In genomic region chr5:144256888-144257287, GRCm38 (mm10) we compare ENCODE assay signal across 8 mouse cellular contexts. TPM values are rescaled to one million over a fixed set of nuclear protein-coding genes. Genes with fewer than 3 reads are reported as not detected.
DNase-seq lines count a peak whose midpoint lies in the region; ATAC-seq and TF ChIP-seq lines count a peak whose summit lies in the region.

No protein-coding gene starts in this region.

- no peak for TF ChIP-seq CTCF in spleen, adult 2 months (IDR thresholded peaks at IDR 0.05; ENCODE audit: extremely low read depth, insufficient read depth, insufficient read length, insufficient replicate concordance)

- no peak for ATAC-seq in liver, embryonic 11.5 days (replicated peaks; ENCODE audit: low FRiP score)
- no peak for ATAC-seq in stomach, embryonic 16.5 days (ENCODE audit: insufficient read depth, low FRiP score)

- no peaks in the 10 kb centered on the region; the same call in 1 of the 2 replicates for H3K36me3 ChIP-seq in spleen, adult 2 months (ENCODE audit: control insufficient read depth, insufficient read depth, low read length)
- no peaks in the 10 kb centered on the region; the same call in 1 of the 2 replicates for H3K36me3 ChIP-seq in liver, embryonic 11.5 days (ENCODE audit: control insufficient read depth, insufficient read depth, low read length)
- no peaks in the 10 kb centered on the region for H3K36me3 ChIP-seq in stomach, embryonic 16.5 days (ENCODE audit: control insufficient read depth, insufficient read depth, low read length)

- H3K9ac ChIP-seq in liver, embryonic 11.5 days (ENCODE audit: low read depth, low read length) = peak overlapping the region; percentile 90; the same call in 1 of the 2 replicates
- peak overlapping the region; percentile 98 for H3K9ac ChIP-seq in stomach, embryonic 16.5 days (ENCODE audit: low read length)

- H3K4me2 ChIP-seq in liver, embryonic 11.5 days = peak overlapping the region; percentile 84
- H3K4me2 ChIP-seq in stomach, embryonic 16.5 days (ENCODE audit: low read depth, low read length) = peak overlapping the region; percentile 82

- peak; percentile 20 for DNase-seq in embryo, embryonic 11 days
- no peak for DNase-seq in embryo, embryonic 10 days (ENCODE audit: low spot score)
- no peak for DNase-seq in spleen, adult 2 months (ENCODE audit: low read depth in 1 of 2, low spot score in 2 of 2)
- DNase-seq in spleen, postnatal 36 days (ENCODE audit: low spot score in 2 of 2) = no peak
- no peak for DNase-seq in liver, embryonic 11.5 days (ENCODE audit: low spot score)
- DNase-seq in cerebellum, postnatal 36 days = no peak
- DNase-seq in right cerebral cortex, postnatal 10 days (ENCODE audit: low spot score in 2 of 2) = no peak

- peaks cover 19% of the 10 kb centered on the region; the same call in 1 of the 2 replicates for H3K4me1 ChIP-seq in spleen, adult 2 months (ENCODE audit: control insufficient read depth, insufficient read depth, insufficient read length)
- H3K4me1 ChIP-seq in liver, embryonic 11.5 days (replicated peaks; ENCODE audit: control insufficient read depth, insufficient read depth, low read length) = peaks cover 37% of the 10 kb centered on the region
- peaks cover 52% of the 10 kb centered on the region for H3K4me1 ChIP-seq in stomach, embryonic 16.5 days (ENCODE audit: control insufficient read depth, insufficient read depth, low read length)

- no peaks in the 10 kb centered on the region for H3K9me3 ChIP-seq in liver, embryonic 11.5 days (ENCODE audit: control insufficient read depth, low read length)
- no peaks in the 10 kb centered on the region for H3K9me3 ChIP-seq in stomach, embryonic 16.5 days (replicated peaks; ENCODE audit: control insufficient read depth, low read length)

- H3K4me3 ChIP-seq in spleen, adult 2 months (ENCODE audit: extremely low read depth, insufficient read depth, insufficient read length) = peak overlapping the region; percentile 72; the same call in 1 of the 2 replicates
- peak overlapping the region; percentile 90 for H3K4me3 ChIP-seq in liver, embryonic 11.5 days (ENCODE audit: low read depth, low read length)
- H3K4me3 ChIP-seq in stomach, embryonic 16.5 days (replicated peaks; ENCODE audit: low read length) = peak overlapping the region; percentile 94

- no peak for TF ChIP-seq POLR2A in spleen, adult 2 months (IDR thresholded peaks at IDR 0.05; ENCODE audit: low read depth, low read length)

- peak overlapping the region; percentile 40 for H3K27ac ChIP-seq in spleen, adult 2 months (ENCODE audit: insufficient read depth, low read length)
- peak overlapping the region; percentile 86; the same call in 1 of the 2 replicates for H3K27ac ChIP-seq in liver, embryonic 11.5 days (ENCODE audit: low read depth, low read length)
- H3K27ac ChIP-seq in stomach, embryonic 16.5 days (ENCODE audit: low read length) = peak overlapping the region; percentile 96

- WGBS in spleen, adult 2 months = 76% methylated on average over 1 of the region's 1 CpGs
- 46% methylated on average over 1 of the region's 1 CpGs for WGBS in liver, embryonic 11.5 days
- WGBS in stomach, embryonic 16.5 days = 21% methylated on average over 1 of the region's 1 CpGs

- no peaks in the 10 kb centered on the region for H3K27me3 ChIP-seq in spleen, adult 2 months (ENCODE audit: control insufficient read depth, insufficient read depth, low read length)
- no peaks in the 10 kb centered on the region for H3K27me3 ChIP-seq in liver, embryonic 11.5 days (replicated peaks; ENCODE audit: control insufficient read depth, insufficient read depth, low read length)
- H3K27me3 ChIP-seq in stomach, embryonic 16.5 days (ENCODE audit: control insufficient read depth, insufficient read depth, low read length) = no peaks in the 10 kb centered on the region

RNA-seq across cellular contexts. Expression of gene Bri3, which starts 12.7 kb away (rescaled TPM):
- 50.2 and 60.3 TPM in 2 replicates for polyA plus RNA-seq in spleen, adult 2 months (2012; rRNA removed)
- 59.2 and 61.0 TPM in 2 replicates for polyA plus RNA-seq in liver, embryonic 11.5 days (2014; fragmentation: Nextera tagmentation; extraction: Ambion mirVana)
- 88.0 and 93.6 TPM in 2 replicates for polyA plus RNA-seq in stomach, embryonic 16.5 days (2015; fragmentation: Nextera tagmentation; extraction: Ambion mirVana)

RNA-seq across cellular contexts. Expression of gene Tecpr1, which starts 33.5 kb away (rescaled TPM):
- polyA plus RNA-seq in spleen, adult 2 months (2012; rRNA removed) = 71.1 and 73.9 TPM in 2 replicates
- polyA plus RNA-seq in liver, embryonic 11.5 days (2014; fragmentation: Nextera tagmentation; extraction: Ambion mirVana) = 7.5 and 8.9 TPM in 2 replicates
- polyA plus RNA-seq in stomach, embryonic 16.5 days (2015; fragmentation: Nextera tagmentation; extraction: Ambion mirVana) = 24.7 and 25.4 TPM in 2 replicates

Comparison
In these comparisons a context has a peak if more than half of its experiments do, and no peak if none do; other contexts are left out.
1. H3K27ac ChIP-seq: peak in every context shown above with its lines; median percentile 96 in stomach, embryonic 16.5 days; 86 in liver, embryonic 11.5 days; 40 in spleen, adult 2 months.